Mouse (Mus musculus) left cerebral cortex, postnatal 4 days (tissue): ENCODE results near the gene Nid1. TPM values are rescaled to one million over a fixed set of nuclear protein-coding genes. Genes with fewer than 3 reads are reported as not detected.
"Not testable (repeated sequence)": the region's sequence is repeated elsewhere in the genome, so short reads cannot be mapped to it uniquely, and the experiment has no call there.

Experiments used
- DNase-seq: peaks from one replicate; pipeline ENCODE4 v3.0.0-alpha.2; 2022
- intact Hi-C: fragments of 180-260 bp; cut with DNase I; formaldehyde crosslinking; loops from one replicate; pipeline ENCODE4 v1.15.1; 2025
- total RNA-seq, 2 experiments: library from RNA; stranded (reverse); gene quantifications; 2 replicates each; pipeline ENCODE4 v1.2.3; 2021

Gene Nid1
- total RNA-seq, 2 experiments from 2014 or later, result 32.5 to 32.7 TPM

DNA sequence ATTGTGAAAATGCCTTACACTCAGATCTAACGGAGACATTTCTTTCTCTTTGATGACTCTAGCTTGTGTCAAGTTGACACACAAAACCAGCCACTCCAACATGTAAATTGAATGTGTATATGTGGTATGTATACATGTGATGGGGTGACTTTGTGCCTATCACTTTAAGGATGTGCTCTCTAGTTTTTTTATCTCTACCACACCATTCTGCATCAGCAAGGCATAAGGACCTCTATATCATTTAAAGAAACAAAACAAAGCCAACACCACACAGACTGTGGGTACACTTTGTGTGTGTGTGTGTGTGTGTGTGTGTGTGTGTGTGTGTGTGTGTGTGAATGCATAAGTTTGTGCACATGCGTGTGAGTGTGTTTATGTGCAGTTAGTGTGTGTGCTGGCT is 99.2 kb downstream of the Nid1 start:
- no peak for DNase-seq
- intact Hi-C loops, result no loop called here

- intact Hi-C loops, result no loop called here
- no peak for DNase-seq
Measured at GRCm38 (mm10) chr13:13537272-13538015, 100.1 kb downstream of the Nid1 start.

GRCm38 (mm10) chr13:13538585-13539300 is 101.4 kb downstream of the Nid1 start:
- intact Hi-C loops, result no loop called here

GRCm38 (mm10) chr13:13543073-13543472 is 105.7 kb downstream of the Nid1 start:
- DNase-seq, intact Hi-C loops: not testable (repeated sequence)

More at GRCm38 (mm10) chr13:13538585-13539300, 101.4 kb downstream of the Nid1 start:
- peak; percentile 34 for DNase-seq

DNA sequence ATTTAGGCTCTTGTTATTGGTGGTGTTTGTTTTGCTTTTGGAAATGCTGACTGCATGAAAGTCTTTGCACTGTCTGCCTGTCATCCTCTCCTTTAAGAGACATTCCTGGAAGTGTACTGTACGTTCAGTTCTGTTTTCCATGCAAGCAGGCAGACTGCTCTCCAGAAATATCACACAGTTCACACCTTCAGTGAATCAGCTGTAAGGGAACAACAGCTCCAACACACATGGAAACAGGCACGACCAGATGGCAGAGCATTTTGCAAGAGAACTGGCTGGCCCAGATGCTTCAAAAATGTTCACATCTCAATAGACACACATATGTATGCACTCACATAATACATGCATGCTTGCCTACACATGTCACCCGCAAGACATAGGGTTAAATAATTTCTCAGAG is 109.4 kb downstream of the Nid1 start:
- intact Hi-C loops, result no loop called here
- no peak for DNase-seq

DNA sequence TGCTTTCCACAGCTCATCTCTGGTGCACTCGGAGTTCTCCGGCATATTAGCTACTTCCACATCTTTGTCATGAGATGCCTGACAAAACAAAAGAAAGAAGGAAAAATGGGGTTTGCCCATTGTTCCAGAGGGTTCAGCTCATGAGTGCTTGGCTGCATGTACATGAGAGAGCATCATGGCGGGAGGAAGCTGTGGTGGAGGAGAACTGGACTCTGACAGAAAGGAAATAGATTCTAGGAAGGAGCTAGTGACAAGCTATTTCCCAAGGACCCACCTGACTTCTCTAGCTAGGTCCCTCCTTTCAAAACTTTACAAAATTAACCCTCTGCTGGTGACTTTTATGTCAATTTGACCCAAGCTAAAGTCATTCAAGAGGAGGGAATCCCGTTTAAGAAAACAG is 110.5 kb downstream of the Nid1 start:
- intact Hi-C loops, result no loop called here

DNA sequence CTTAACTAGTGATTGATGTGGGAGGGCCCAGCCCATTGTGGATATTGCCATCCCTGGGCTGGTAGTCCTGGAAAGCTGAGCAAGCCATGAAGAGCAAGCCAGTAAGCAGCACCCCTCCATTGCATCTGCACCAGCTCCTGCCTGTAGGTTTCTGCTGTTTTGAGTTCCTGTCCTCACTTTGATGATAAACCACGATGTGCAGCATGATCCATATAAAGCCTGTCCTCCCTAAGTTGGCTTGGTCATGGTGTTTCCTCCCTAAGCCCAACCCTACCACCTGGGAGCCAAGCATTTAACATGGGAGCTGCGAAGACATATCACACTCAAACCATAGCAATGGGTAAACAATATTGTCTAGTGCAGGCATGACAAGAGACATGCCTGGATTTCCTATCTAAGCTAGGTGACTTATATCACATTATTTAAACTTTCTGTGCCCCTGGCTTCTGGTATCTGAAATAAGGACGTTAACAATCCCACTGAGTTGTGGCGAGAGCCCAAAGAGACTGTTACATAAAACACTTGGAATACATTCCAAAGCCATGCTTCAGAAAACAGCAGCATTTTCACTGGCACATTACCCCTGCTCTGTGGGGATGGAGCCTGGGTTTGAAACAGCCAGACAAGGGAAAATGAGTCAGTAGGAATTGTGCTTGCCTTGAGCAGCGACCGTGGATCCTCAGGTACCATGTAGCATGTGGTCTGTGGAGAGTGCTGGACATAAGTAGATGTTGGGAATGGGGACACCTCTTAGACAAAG is 111.3 kb downstream of the Nid1 start:
- intact Hi-C loops, result no loop called here
- DNase-seq, result no peak

More for the DNA sequence above, 110.5 kb downstream of the Nid1 start:
- no peak for DNase-seq

- intact Hi-C loops, result no loop called here
- no peak for DNase-seq
Measured at GRCm38 (mm10) chr13:13549687-13550660, 112.6 kb downstream of the Nid1 start.

DNA sequence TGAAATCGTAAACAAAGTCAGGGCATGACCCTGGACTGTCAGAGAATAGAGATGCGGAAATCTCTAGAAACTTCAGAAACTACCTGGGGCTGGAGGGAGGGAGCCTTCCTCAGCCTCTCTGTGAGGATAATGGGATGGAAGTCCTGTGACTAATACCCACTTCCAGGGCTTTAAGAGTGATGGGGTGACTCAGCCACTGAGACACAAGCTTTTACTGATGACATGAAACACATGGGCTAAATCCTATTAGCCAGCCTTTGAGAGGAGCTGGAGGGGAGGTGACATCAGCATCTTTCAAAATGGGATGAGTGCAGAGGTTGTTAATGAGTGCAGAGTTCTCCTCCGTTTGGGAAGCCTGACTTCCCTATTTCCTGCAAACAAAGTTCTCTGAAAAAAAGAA is 114.7 kb downstream of the Nid1 start:
- intact Hi-C loops, result no loop called here
- DNase-seq, result no peak

GRCm38 (mm10) chr13:13553660-13554059 is 116.3 kb downstream of the Nid1 start:
- no peak for DNase-seq
- intact Hi-C loops, result no loop called here

- DNase-seq, result no peak
- intact Hi-C loops, result no loop called here
Measured at GRCm38 (mm10) chr13:13555196-13555595, 117.8 kb downstream of the Nid1 start.

- intact Hi-C loops, result no loop called here
Measured at GRCm38 (mm10) chr13:13557001-13557743, 119.8 kb downstream of the Nid1 start.

DNA sequence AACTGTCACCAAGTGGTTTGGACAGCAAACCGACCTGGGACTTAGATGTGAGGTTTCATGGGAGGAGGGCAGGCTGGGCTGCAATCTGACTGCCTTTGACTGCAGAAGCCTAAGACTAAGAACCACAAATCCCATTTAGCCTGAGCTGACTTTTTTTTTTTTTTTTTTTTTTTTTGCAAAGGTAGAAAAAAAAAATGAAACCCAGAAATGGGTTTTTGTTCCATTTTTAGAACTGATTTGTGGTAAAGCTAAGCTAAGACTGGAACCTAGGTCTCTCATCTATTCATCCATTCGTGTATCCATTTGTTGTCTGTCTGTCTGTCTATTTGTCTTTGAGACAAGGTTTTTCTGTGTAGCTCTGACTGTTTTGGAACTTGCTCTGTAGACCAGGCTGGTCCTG is 120.9 kb downstream of the Nid1 start:
- intact Hi-C loops, result no loop called here
- no peak for DNase-seq

More at GRCm38 (mm10) chr13:13557001-13557743, 119.8 kb downstream of the Nid1 start:
- DNase-seq, result no peak

DNA sequence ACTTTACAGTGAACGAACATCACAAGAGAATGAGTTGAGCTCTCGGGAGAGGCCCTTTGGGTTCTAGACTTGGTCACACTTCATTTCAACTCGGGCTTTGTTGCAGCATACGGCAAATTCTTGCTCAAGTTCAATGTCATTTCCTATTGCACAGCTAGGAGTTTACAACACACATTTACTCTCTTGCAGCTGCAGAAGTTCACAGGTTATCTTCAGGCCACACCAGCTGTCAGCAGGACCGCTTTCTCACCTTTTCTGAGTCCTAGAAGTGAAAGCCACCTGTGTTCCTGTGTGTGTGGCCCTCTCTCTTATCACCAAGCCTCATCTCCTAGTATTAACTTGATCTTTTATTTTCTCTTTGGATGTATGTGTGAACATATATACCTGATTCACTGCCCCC is 121.5 kb downstream of the Nid1 start:
- no peak for DNase-seq
- intact Hi-C loops, result no loop called here

Other genes starting within 250 kb of the Nid1 start
- 10 to 100 TPM; 28.6 to 35.6 TPM for gene Gpr137b, start 43.5 kb upstream of the Nid1 start, total RNA-seq
- gene Lyst, start 152.8 kb downstream of the Nid1 start, total RNA-seq, result 10 to 100 TPM; 27.7 to 33.7 TPM